Mouse (Mus musculus): ENCODE measurements at regions not wholly inside any gene's neighbourhood (a gene's known extent, or its start where the extent isn't known, plus 50 kb on each side); places are given as distances from the start of the nearest gene placed in this dataset.

DNA sequence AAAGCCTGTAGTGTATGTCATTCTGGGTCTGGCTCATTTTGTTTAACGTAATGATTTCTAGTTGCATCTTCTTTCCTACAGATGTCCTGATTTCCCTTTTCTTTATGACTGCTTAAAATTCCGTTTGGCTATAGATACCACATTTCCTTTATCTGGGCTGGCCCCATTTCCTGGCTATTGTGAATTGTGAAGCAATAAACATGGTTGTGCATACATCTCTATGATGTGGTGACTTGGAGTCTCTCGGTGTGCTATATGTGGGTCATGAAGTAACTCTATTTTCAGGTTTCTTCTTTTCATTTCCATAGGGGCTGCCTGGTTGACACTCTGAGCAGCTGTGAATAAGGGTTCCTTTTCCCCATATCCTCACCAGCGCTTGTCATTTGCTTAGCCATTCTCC, 336.7 kb upstream of the Tbl1xr1 start:
- no peak overlapping the region for H3K4me3 ChIP-seq (ENCODE audit: insufficient read depth, low read depth, low read length)
- WGBS, result 93% methylated on average over 4 of the region's 4 CpGs
- no peak overlapping the region for H3K27ac ChIP-seq (ENCODE audit: insufficient read depth, low read depth, low read length)
- no peak for TF ChIP-seq POLR2A (IDR thresholded peaks at IDR 0.05; ENCODE audit: insufficient read depth, low read depth, low read length)
- no peak for TF ChIP-seq CTCF (IDR thresholded peaks at IDR 0.05; ENCODE audit: insufficient read depth, low read depth, low read length)
- H3K4me1 ChIP-seq (ENCODE audit: control insufficient read depth, insufficient read depth, low read length), result no peaks in the 10 kb centered on the region

DNA sequence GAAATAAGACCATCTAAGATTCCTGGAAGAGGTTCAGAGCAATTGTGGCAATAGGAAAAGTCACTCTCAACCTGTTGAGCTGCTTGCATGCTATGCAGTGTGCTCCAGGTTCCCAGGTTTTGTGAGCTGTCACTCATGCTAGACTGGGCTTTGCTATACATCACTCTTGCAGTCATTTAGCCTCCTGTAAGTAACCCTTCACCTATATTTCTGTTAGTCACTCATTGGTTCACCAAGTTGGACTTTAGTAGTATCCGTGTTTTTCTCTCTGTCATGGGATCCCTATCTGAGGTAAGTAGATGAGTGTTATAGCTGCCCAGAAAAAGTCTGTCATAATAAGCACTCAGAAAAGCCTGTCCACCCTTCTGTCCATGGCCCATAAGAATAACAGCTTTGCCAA, 332.3 kb upstream of the Tbl1xr1 start:
- 98% methylated on average over 1 of the region's 1 CpGs for WGBS
- Histone ChIP-seq H3K4me1 (ENCODE audit: control insufficient read depth, insufficient read depth, low read length) (no peaks in the 10 kb centered on the region), H3K4me3 (ENCODE audit: insufficient read depth, low read depth, low read length) (no peak overlapping the region), H3K27ac (ENCODE audit: insufficient read depth, low read depth, low read length) (no peak overlapping the region)
- no peak for TF ChIP-seq CTCF (IDR thresholded peaks at IDR 0.05; ENCODE audit: insufficient read depth, low read depth, low read length)
- TF ChIP-seq POLR2A (IDR thresholded peaks at IDR 0.05; ENCODE audit: insufficient read depth, low read depth, low read length), result no peak

DNA sequence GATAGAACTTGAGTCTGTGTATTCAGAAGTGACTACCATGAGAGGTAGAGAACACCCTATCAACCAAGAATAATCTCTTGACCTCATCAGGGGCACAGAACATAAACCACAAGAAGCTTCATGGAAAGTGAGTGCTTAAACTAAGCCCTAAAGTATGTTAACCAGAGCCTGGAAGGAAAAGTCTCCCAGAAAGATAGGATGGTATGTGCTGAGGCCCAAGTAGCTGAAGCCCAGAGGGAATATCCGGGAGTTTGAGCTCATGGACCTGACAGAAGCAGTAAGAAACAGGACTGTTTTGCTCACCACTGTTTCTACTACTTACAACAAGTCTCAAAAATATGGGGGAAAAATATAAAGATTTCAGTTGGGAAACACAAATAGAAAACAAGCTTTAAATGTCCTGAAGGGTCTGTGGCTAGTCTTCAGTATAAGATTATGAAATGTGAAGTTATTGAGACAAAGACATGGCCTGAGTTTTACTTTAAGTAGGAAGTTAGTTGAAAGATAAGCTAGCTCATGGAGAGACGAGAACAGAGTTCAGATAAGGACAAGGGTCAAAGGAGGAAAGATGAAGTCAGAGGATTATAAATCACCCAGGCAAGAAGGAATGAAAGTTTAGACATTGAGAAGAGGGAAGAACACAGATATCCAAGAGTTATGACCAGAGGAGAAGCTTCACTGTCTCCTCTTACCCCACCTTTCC, 315.8 kb upstream of the Tbl1xr1 start:
- 91% methylated on average over 2 of the region's 2 CpGs for WGBS
- Histone ChIP-seq H3K27ac (ENCODE audit: insufficient read depth, low read depth, low read length) (no peak overlapping the region), H3K4me1 (ENCODE audit: control insufficient read depth, insufficient read depth, low read length) (no peaks in the 10 kb centered on the region), H3K4me3 (ENCODE audit: insufficient read depth, low read depth, low read length) (no peak overlapping the region)
- no peak for TF ChIP-seq POLR2A (IDR thresholded peaks at IDR 0.05; ENCODE audit: insufficient read depth, low read depth, low read length)
- TF ChIP-seq CTCF (IDR thresholded peaks at IDR 0.05; ENCODE audit: insufficient read depth, low read depth, low read length), result no peak

DNA sequence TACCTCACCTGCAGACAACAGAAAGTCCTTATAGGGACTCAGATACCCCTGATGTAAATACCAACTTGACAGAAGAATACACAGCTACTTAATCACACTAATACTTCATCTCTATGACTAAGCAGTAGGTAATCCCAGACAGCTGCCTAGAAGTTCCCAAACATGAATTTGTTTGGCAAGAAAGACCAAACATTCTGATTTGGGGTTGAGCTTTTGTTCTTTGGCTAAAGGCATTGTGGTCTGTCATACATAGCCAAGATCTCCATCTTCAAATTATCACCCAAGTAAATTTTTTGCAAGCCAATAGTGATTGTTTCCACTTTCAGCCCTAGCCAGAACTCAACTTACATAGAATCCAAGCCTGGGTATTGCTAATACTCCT, 315.2 kb upstream of the Tbl1xr1 start:
- no peak overlapping the region for H3K27ac ChIP-seq (ENCODE audit: insufficient read depth, low read depth, low read length)
- H3K4me1 ChIP-seq (ENCODE audit: control insufficient read depth, insufficient read depth, low read length), result no peaks in the 10 kb centered on the region
- no peak for TF ChIP-seq CTCF (IDR thresholded peaks at IDR 0.05; ENCODE audit: insufficient read depth, low read depth, low read length)
- no peak for TF ChIP-seq POLR2A (IDR thresholded peaks at IDR 0.05; ENCODE audit: insufficient read depth, low read depth, low read length)
- H3K4me3 ChIP-seq (ENCODE audit: insufficient read depth, low read depth, low read length), result no peak overlapping the region

DNA sequence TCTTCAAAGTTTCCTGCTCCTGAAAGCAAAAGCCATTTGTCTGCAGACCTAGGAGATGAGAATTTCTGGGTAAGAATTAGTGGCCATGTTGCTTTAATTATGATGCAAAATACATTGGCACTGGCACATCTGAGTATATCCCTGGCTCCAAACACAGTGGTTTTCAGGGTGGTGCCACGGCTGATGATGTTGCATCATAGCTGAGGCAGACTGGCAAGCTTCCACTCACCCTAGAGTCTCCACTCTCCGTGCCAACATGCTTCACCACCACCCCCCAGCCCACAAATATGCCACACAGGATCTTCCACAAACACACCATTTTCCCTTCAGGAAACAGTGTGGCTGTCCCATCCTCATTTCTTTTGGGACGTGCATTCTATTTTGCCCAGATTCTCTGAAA, 314.5 kb upstream of the Tbl1xr1 start:
- no peak overlapping the region for H3K4me3 ChIP-seq (ENCODE audit: insufficient read depth, low read depth, low read length)
- no peaks in the 10 kb centered on the region for H3K4me1 ChIP-seq (ENCODE audit: control insufficient read depth, insufficient read depth, low read length)
- no peak for TF ChIP-seq POLR2A (IDR thresholded peaks at IDR 0.05; ENCODE audit: insufficient read depth, low read depth, low read length)
- TF ChIP-seq CTCF (IDR thresholded peaks at IDR 0.05; ENCODE audit: insufficient read depth, low read depth, low read length), result no peak
- 55% methylated on average over 3 of the region's 3 CpGs for WGBS
- no peak overlapping the region for H3K27ac ChIP-seq (ENCODE audit: insufficient read depth, low read depth, low read length)

DNA sequence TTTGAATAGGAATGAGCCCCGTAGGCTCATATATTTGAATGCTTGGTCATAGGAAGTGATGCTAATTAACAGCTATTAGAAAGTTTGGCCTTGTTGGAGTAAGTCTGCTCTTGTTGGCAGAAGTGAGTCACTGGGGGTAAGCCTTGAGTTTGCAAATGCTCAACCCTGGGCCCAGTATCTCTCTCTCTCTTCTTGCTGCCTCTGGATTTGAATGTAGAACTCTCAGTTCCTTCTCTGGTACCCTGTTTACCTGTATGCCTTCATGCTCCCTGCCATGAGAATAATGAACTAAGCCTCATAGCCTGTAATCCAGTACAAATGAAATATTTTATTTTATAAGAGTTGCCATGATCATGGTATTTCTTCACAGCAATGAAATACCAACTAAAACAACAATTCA, 308.4 kb upstream of the Tbl1xr1 start:
- H3K4me3 ChIP-seq (ENCODE audit: insufficient read depth, low read depth, low read length), result no peak overlapping the region
- no peak overlapping the region for H3K27ac ChIP-seq (ENCODE audit: insufficient read depth, low read depth, low read length)
- 0 out of 2 replicates have a peak, but pooled peaks cover 4% of the 10 kb centered on the region for H3K4me1 ChIP-seq (ENCODE audit: control insufficient read depth, insufficient read depth, low read length)
- TF ChIP-seq CTCF (IDR thresholded peaks at IDR 0.05; ENCODE audit: insufficient read depth, low read depth, low read length) (no peak), POLR2A (IDR thresholded peaks at IDR 0.05; ENCODE audit: insufficient read depth, low read depth, low read length) (no peak)
- WGBS, result 77% methylated on average over 1 of the region's 1 CpGs

DNA sequence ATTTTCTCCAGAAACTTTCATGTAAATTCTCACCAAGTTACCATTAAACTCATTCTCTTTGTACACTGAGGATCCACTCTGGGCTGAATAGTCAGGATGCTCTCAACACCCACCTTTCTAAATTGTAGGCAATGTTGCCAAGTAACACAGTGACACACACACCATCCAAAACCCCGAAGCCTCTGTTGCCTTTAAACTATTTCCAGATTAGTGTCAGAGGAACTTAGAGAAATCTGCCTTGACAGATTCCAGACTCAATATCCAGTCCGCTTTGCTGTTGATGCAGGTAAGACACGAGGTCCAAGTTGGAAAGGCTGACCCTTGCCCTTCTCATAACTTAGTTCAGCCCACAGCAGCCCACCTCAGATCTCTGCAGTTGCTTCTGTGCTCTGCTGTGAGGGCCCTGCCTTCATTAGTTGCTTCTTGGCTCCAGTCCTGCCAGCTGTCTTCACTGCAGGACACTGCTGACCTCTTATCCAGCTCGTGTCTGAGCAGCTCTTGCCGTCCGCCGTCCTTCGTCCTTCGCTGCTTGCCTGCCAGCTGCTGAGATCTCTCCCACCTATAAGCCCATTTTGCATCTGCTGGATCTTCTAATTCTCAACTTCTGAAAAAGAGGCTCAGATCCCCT, 306.4 kb upstream of the Tbl1xr1 start:
- 65% methylated on average over 9 of the region's 9 CpGs for WGBS
- Histone ChIP-seq H3K4me3 (ENCODE audit: insufficient read depth, low read depth, low read length) (no peak overlapping the region), H3K4me1 (ENCODE audit: control insufficient read depth, insufficient read depth, low read length) (0 out of 2 replicates have a peak, but pooled peaks cover 4% of the 10 kb centered on the region), H3K27ac (ENCODE audit: insufficient read depth, low read depth, low read length) (no peak overlapping the region)
- no peak for TF ChIP-seq CTCF (IDR thresholded peaks at IDR 0.05; ENCODE audit: insufficient read depth, low read depth, low read length)
- TF ChIP-seq POLR2A (IDR thresholded peaks at IDR 0.05; ENCODE audit: insufficient read depth, low read depth, low read length), result no peak

DNA sequence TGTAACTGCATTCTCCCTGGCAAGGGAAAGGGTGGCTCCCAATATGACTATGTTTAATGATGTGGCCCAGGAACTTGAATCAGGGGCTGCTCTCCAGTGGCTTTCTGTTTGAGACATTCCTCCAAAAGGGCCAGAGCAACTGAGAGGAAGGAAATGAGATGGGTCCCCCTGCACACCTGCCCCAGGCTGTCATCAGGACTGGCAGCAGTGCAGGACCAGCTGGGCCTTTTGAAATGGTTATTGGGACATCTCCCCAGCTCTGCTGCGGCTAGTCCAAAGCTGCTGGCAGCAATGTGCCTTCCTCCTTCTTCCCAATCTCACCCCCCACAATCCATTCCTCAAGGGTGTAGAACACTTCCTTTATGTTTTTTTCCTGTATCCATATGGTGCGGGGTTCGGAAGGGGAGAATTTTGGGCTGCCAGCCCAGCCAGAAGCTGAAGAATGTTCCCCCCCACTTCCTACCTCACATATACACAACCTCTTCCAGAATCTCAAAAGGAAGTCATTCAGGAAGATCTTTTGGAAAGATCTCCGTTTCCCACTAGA, 304.6 kb upstream of the Tbl1xr1 start:
- 89% methylated on average over 4 of the region's 4 CpGs for WGBS
- no peak overlapping the region for H3K27ac ChIP-seq (ENCODE audit: insufficient read depth, low read depth, low read length)
- TF ChIP-seq CTCF (IDR thresholded peaks at IDR 0.05; ENCODE audit: insufficient read depth, low read depth, low read length) (no peak), POLR2A (IDR thresholded peaks at IDR 0.05; ENCODE audit: insufficient read depth, low read depth, low read length) (no peak)
- no peak overlapping the region for H3K4me3 ChIP-seq (ENCODE audit: insufficient read depth, low read depth, low read length)
- 0 out of 2 replicates have a peak, but pooled peaks cover 4% of the 10 kb centered on the region for H3K4me1 ChIP-seq (ENCODE audit: control insufficient read depth, insufficient read depth, low read length)

DNA sequence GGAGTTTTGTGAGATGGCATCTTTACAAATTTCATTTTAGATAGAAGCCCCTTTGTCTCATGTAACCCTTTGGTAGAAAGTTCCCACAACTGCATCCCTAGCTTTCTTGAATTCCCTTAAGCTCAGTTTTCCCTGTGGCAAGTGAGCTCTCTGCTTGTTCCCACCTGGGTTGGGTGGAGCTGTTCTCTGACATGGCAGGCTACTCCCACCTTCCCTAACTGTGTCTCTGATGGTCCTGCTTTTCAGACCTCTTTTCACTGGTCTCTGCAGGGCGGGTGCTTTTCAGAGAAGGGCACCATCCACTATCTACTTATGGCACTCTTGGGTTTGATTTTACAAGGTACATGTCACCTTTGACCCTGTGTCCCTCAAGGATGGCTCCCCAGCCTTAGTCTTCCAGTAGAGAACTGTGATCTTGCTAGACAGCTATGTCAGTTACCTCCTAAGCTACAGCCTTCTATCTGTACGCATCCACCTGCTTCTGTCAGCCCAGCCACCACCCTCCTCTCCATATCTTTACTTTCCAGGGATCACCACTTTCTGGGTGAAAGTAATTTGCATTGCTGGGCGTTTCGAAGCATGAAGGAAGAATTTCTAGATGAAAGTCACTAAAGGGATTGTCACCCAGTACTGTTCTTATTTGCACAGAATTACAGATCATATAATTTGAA, 302.1 kb upstream of the Tbl1xr1 start:
- Histone ChIP-seq H3K4me1 (ENCODE audit: control insufficient read depth, insufficient read depth, low read length) (0 out of 2 replicates have a peak, but pooled peaks cover 4% of the 10 kb centered on the region), H3K27ac (ENCODE audit: insufficient read depth, low read depth, low read length) (no peak overlapping the region), H3K4me3 (ENCODE audit: insufficient read depth, low read depth, low read length) (no peak overlapping the region)
- TF ChIP-seq CTCF (IDR thresholded peaks at IDR 0.05; ENCODE audit: insufficient read depth, low read depth, low read length) (no peak), POLR2A (IDR thresholded peaks at IDR 0.05; ENCODE audit: insufficient read depth, low read depth, low read length) (no peak)
- WGBS, result 92% methylated on average over 4 of the region's 4 CpGs
